Mouse (Mus musculus) thymus, adult 18-20 months (tissue): ENCODE measurements around the gene Lipk.

ENCODE experiments used
- DNase-seq, 2 experiments: peaks; one replicate each; pipeline ENCODE4 v3.0.0; 2022; ENCODE audit warnings: mixed read lengths in 2 of 2

Lipk gene

GRCm38 (mm10) chr19:34008002-34008401 is at the start of gene Lipk:
TSS of gene Lipk (plus strand) at chr19:34008290.
- no peak for DNase-seq

- no peak for DNase-seq
Measured at GRCm38 (mm10) chr19:33960887-33961286, 47.2 kb upstream of the Lipk start, which contains the start of gene Lipf. TSS of gene Lipf (plus strand) at chr19:33961187.

GRCm38 (mm10) chr19:33979007-33979406 is 29.1 kb upstream of the Lipk start:
- DNase-seq: no peak

GRCm38 (mm10) chr19:33983043-33983442 is 25.0 kb upstream of the Lipk start:
- no peak for DNase-seq

GRCm38 (mm10) chr19:34021440-34022172 is 13.5 kb downstream of the Lipk start:
- no peak for DNase-seq

- DNase-seq: no peak
Measured at GRCm38 (mm10) chr19:34022759-34023158, 14.7 kb downstream of the Lipk start.

GRCm38 (mm10) chr19:34039731-34040130 is 31.6 kb downstream of the Lipk start:
- DNase-seq: no peak

GRCm38 (mm10) chr19:34043008-34043407 is 34.9 kb downstream of the Lipk start:
- no peak for DNase-seq

GRCm38 (mm10) chr19:34049371-34050039 is 41.4 kb downstream of the Lipk start:
- no peak for DNase-seq

- no peak for DNase-seq
Measured at GRCm38 (mm10) chr19:34051502-34051901, 43.4 kb downstream of the Lipk start.

GRCm38 (mm10) chr19:34063547-34063946 is 55.5 kb downstream of the Lipk start:
- DNase-seq: no peak

GRCm38 (mm10) chr19:34064059-34064458 is 56.0 kb downstream of the Lipk start:
- no peak for DNase-seq

- DNase-seq: no peak
Measured at GRCm38 (mm10) chr19:34066779-34067472, 58.8 kb downstream of the Lipk start, which contains the start of gene Lipn. TSS of gene Lipn (plus strand) at chr19:34067358.

- no peak for DNase-seq
Measured at GRCm38 (mm10) chr19:34074239-34074638, 66.1 kb downstream of the Lipk start.

- DNase-seq: no peak
Measured at GRCm38 (mm10) chr19:34078130-34078529, 70.0 kb downstream of the Lipk start.

GRCm38 (mm10) chr19:34089011-34089680 is 81.1 kb downstream of the Lipk start:
- DNase-seq: no peak

GRCm38 (mm10) chr19:34095381-34095780 is 87.3 kb downstream of the Lipk start:
- no peak for DNase-seq

GRCm38 (mm10) chr19:34096228-34096627 is 88.1 kb downstream of the Lipk start:
- DNase-seq: no peak
